8 mouse cellular contexts compared by ENCODE assay signal in the genomic region with DNA sequence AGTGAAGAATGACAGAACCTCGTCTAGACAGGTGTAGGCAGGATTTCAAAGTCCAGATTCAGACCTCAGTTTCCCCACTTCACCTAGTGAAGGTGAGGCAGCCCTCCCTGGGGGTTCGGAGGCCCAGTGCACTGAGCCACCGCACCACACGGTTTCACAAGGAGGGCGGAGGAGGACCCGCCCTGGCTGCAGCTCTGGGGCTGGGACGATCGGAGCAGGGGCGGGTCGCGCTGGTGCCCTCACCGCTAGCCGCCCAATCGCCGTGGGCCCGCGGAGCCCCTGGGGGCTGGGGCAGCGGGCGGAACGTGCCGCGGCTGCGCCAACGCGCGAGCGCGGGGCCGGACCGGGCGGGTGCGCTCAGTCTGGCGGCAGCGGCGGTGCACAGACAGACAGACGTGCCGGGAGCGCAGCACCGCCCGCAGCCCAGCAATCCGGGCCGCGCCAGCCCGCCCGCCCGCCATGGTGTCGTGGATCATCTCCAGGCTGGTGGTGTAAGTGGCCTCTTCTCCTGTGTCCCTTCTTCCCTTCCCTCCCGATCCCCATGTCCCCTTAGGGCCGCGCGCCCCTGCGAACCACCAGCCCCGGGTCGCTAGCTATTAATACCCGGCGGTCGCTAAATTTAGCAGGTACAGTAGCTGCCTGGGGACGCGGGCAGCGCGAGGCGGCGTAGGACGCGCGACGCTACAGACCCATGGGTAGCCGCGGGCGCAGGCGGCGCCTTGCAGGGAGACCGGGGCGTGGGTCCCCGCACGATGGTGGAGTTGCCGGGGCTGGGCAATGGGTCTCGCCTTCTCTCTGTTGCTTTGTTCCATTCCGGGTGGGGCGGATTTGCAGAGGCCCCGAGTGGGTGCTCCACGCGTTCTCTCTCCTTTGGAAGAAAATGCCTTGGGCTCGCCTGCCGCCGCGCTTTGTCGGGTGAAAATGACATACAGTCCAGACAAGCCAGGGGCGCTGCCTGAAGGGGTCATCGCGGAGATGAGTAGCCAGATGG. TPM values are rescaled to one million over a fixed set of nuclear protein-coding genes. Genes with fewer than 3 reads are reported as not detected.
A peak's percentile ranks its signal among the peaks of the same experiment; 100 is the strongest.
DNase-seq lines count a peak whose midpoint lies in the region; ATAC-seq lines count a peak whose summit lies in the region.

A gene (plus strand): TSS at position 51 of the 991 bp plus-strand sequence.

- ATAC-seq in CD4-positive, CD25-positive, alpha-beta regulatory T cell, adult 4 months: no peak
- peak; percentile 91 for ATAC-seq in hindbrain, embryonic 16.5 days
- peak; percentile 95 for ATAC-seq in midbrain, embryonic 11.5 days (ENCODE audit: low FRiP score)

- H3K4me3 ChIP-seq in hindbrain, embryonic 16.5 days (ENCODE audit: low read length): peak within 1 kb of the TSS; percentile 58
- peak within 1 kb of the TSS; percentile 65 for H3K4me3 ChIP-seq in midbrain, embryonic 11.5 days (ENCODE audit: low read depth, low read length)

- H3K36me3 ChIP-seq in hindbrain, embryonic 16.5 days (ENCODE audit: control insufficient read depth, insufficient read depth, low read length): peaks cover 2% of the 10 kb centered on the region; the same call in 1 of the 2 replicates
- no peaks in the 10 kb centered on the region for H3K36me3 ChIP-seq in midbrain, embryonic 11.5 days (ENCODE audit: control insufficient read depth, insufficient read depth, low read length)

- peak within 1 kb of the TSS; percentile 85 for H3K27ac ChIP-seq in hindbrain, embryonic 16.5 days (ENCODE audit: low read depth, low read length)
- peak within 1 kb of the TSS; percentile 2; the same call in 1 of the 2 replicates for H3K27ac ChIP-seq in midbrain, embryonic 11.5 days (ENCODE audit: low read depth, low read length)

- intact Hi-C loops in left cerebral cortex, postnatal 36 days (cut with DNase I): loop anchor here (2.0 to 5.0 kb wide), 4 partner anchors 39 to 93 kb away; a partner anchor contains a TSS

- H3K4me2 ChIP-seq in hindbrain, embryonic 16.5 days (ENCODE audit: low read length): peak within 1 kb of the TSS; percentile 62
- peak within 1 kb of the TSS; percentile 86 for H3K4me2 ChIP-seq in midbrain, embryonic 11.5 days

- H3K9me3 ChIP-seq in hindbrain, embryonic 16.5 days (ENCODE audit: control insufficient read depth, low read length): no peaks in the 10 kb centered on the region
- H3K9me3 ChIP-seq in midbrain, embryonic 11.5 days (ENCODE audit: control insufficient read depth, low read length): no peaks in the 10 kb centered on the region

- H3K27me3 ChIP-seq in hindbrain, embryonic 16.5 days (replicated peaks; ENCODE audit: control insufficient read depth, insufficient read depth, low read length): no peaks in the 10 kb centered on the region
- H3K27me3 ChIP-seq in midbrain, embryonic 11.5 days (ENCODE audit: control insufficient read depth, insufficient read depth, low read length): no peaks in the 10 kb centered on the region; the same call in 1 of the 2 replicates

- DNase-seq in CD4-positive, CD25-positive, alpha-beta regulatory T cell, adult 2 months (ENCODE audit: low read depth, low spot score): peak; percentile 24
- peak; percentile 53 to 65 for DNase-seq in cerebellum, postnatal 4 days (ENCODE audit: low spot score in 2 of 2)
- DNase-seq in gastrocnemius, adult 8-10 months (ENCODE audit: low spot score in 2 of 2): peak; percentile 49 to 57
- peak; percentile 69 to 83 for DNase-seq in left cerebral cortex, postnatal 36 days (ENCODE audit: low spot score in 2 of 2)
- DNase-seq in midbrain, embryonic 11.5 days (ENCODE audit: low spot score, missing footprints): peak; percentile 96
- peak; percentile 39 for DNase-seq in telencephalon, adult 2 months (ENCODE audit: low read depth, low spot score)

- peak within 1 kb of the TSS; percentile 82 for H3K9ac ChIP-seq in hindbrain, embryonic 16.5 days (ENCODE audit: low read depth, low read length)
- peak within 1 kb of the TSS; percentile 71 for H3K9ac ChIP-seq in midbrain, embryonic 11.5 days (ENCODE audit: low read length)

- under 1% methylated on average over 51 of the region's 91 CpGs for WGBS in hindbrain, embryonic 16.5 days
- WGBS in midbrain, embryonic 11.5 days: under 1% methylated on average over 82 of the region's 91 CpGs

- H3K4me1 ChIP-seq in hindbrain, embryonic 16.5 days (ENCODE audit: control insufficient read depth, insufficient read depth, low read depth, low read length): peaks cover 10% of the 10 kb centered on the region
- peaks cover 10% of the 10 kb centered on the region for H3K4me1 ChIP-seq in midbrain, embryonic 11.5 days (ENCODE audit: control insufficient read depth, insufficient read depth, low read length)

RNA-seq across cellular contexts. Expression of the gene that starts here (rescaled TPM):
- 1 to 10 TPM in 1 of 2 experiments, under 1 TPM in 1; 0.74 to 1.8 TPM for polyA plus RNA-seq in CD4-positive, CD25-positive, alpha-beta regulatory T cell, adult 4 months (2017; shearing (Covaris generic))
- 10 to 100 TPM; 58.1 to 89.1 (median 69.7) TPM for total RNA-seq in gastrocnemius, adult 8-10 months (2022)
- 304 and 342 TPM in 2 replicates for polyA plus RNA-seq in hindbrain, embryonic 16.5 days (2015; fragmentation: Nextera tagmentation; extraction: Ambion mirVana)
- total RNA-seq in left cerebral cortex, postnatal 36 days (2021): 10 to 100 TPM; 86.9 to 94.9 TPM
- 72.1 TPM in 2 replicates for polyA plus RNA-seq in midbrain, embryonic 11.5 days (2014; fragmentation: Nextera tagmentation; extraction: Ambion mirVana)

Comparison
In these comparisons a context has a peak if more than half of its experiments do, and no peak if none do; other contexts are left out.
1. RNA of the gene that starts here (polyA plus RNA-seq): 304 to 342 TPM in hindbrain, embryonic 16.5 days and 72.1 TPM in midbrain, embryonic 11.5 days; 0.74 to 1.8 TPM in CD4-positive, CD25-positive, alpha-beta regulatory T cell, adult 4 months; every median in the first group is over 10 times any median in the second.
2. DNase-seq: peak in every context shown above with its lines; median percentile 96 in midbrain, embryonic 11.5 days; 76 in left cerebral cortex, postnatal 36 days; 59 in cerebellum, postnatal 4 days; 53 in gastrocnemius, adult 8-10 months; 39 in telencephalon, adult 2 months; 24 in CD4-positive, CD25-positive, alpha-beta regulatory T cell, adult 2 months.